Mouse (Mus musculus) T-helper 2 cell (primary cell): ENCODE measurements around the gene P4ha2.

ENCODE experiments used
- in situ Hi-C: fragments of 300-600 bp; cut with MboI, MseI; formaldehyde crosslinking; loops from one replicate; pipeline ENCODE4 v1.15.1; 2025; ENCODE audit warnings: high pct_unique_total_duplicates

P4ha2 gene

GRCm38 (mm10) chr11:54100045-54100691, at the start of gene P4ha2:
Gene P4ha2, plus strand, starts transcription at chr11:54100095.
- in situ Hi-C loops: no loop called here

DNA sequence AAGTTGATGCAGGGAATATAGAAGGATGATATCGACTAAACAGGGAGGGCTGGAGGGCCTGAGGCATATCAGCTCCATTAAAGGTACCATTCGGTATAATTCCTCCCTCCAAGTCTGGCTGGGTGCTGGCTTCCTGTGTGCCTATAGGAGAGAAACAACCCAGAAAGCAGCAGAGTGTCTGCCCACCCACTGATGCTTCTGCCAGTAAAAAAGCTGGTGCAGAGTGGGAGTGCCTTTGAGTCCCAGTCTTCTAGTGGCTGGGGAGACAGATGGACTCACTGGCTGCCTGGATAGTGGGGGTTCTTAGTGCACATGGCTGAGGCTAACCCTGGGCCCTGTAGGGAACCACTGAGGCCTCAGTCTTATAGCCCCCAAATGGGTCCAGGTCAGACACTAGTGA, 49.7 kb upstream of the P4ha2 start:
- in situ Hi-C loops: no loop called here

DNA sequence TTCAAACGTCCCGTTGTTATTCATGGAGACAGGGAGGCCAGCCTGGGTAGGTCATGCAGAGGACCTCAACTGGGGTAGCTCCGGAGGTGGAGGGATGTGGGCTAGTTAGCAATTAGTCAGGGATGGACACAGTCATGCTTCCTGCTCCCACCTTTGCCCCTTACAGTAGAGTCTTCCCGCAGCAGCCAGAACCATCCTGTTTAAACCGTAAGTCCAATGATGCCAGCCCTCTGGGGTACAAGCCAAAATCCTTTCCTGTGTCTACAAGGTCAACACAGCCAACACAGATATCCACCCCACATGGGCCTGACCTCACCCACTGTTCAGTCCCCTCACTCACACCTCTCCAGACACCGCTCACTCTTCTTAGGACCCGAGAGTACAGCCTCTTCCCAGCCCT, 48.7 kb upstream of the P4ha2 start:
- in situ Hi-C loops: no loop called here

GRCm38 (mm10) chr11:54052128-54052527, 47.8 kb upstream of the P4ha2 start:
- in situ Hi-C loops: no loop called here

DNA sequence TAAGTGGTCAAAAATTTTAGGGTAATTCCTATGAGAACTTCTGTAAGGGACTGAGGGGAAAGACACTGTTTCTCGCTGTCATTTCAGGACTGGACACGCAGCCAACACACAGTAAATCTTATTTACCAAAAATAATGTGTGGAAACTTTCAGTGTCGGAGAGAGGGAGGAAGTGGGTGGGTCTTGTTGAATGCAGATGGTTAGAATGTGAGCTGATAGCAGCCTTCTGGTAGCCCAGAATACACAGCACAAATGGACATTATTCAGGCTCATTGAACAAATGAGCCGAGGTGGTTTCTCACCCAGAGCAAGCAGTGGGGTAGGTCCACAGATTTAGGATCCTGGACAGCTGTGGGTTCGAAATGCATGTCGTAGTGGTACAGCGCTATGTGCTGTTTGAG, 46.8 kb upstream of the P4ha2 start:
- in situ Hi-C loops: no loop called here

DNA sequence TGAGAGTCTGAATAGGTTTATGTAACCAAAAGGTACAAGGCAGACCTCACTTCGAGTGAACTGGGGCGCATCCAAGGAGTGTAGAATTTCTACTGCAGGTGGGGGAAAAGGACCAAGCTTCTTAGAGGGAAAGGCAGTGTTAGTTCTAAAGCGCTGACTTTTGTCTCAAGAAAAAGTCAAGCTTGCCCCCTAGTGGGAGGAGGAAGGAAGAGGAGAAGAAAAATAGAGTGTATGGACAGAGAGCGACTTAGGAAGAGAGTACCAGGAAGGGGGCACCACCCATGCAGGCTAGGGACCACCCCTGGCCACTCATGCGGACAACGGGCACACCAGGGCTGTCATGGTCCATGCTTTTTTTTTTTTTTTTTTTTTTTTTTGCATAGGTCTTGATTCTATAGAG, 45.6 kb upstream of the P4ha2 start:
- in situ Hi-C loops: no loop called here

- in situ Hi-C loops: loop anchor here (5.0 kb wide), 1 partner anchor 54 kb away; no protein-coding TSS in a partner anchor
Observed at GRCm38 (mm10) chr11:54056132-54056531, 43.8 kb upstream of the P4ha2 start.

DNA sequence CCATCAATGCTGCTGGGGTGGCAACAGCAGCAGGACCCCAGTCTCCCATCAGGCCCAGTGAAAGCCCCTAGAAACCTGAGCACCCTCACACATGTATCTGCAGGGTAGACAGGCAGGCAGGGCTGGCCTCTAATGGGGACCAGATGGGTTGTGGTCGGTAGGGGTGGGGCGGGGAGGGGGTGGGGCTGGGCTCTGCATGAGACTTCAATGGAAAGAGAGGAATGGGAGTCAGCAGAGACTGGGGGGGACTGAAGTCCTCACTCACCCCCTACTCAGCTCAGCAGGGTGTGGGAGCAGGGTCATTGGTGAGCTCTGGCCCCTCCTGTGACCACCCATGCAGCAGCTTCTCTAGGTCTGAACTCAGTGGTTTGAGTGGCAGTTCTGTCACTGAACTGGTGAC, 42.5 kb upstream of the P4ha2 start:
- in situ Hi-C loops: loop anchor here (5.0 kb wide), 1 partner anchor 55 kb away; no protein-coding TSS in a partner anchor

GRCm38 (mm10) chr11:54058056-54058617, 41.8 kb upstream of the P4ha2 start:
- in situ Hi-C loops: loop anchor here (5.0 kb wide), 1 partner anchor 56 kb away; no protein-coding TSS in a partner anchor

GRCm38 (mm10) chr11:54058643-54059042, 41.3 kb upstream of the P4ha2 start:
- in situ Hi-C loops: loop anchor here (5.0 kb wide), 1 partner anchor 56 kb away; no protein-coding TSS in a partner anchor

- in situ Hi-C loops: loop anchor here (5.0 kb wide), 1 partner anchor 57 kb away; no protein-coding TSS in a partner anchor
Observed at GRCm38 (mm10) chr11:54059526-54059925, 40.4 kb upstream of the P4ha2 start.

GRCm38 (mm10) chr11:54060316-54060715, 39.6 kb upstream of the P4ha2 start:
- in situ Hi-C loops: no loop called here

- in situ Hi-C loops: no loop called here
Observed at GRCm38 (mm10) chr11:54062086-54062752, 37.7 kb upstream of the P4ha2 start.

DNA sequence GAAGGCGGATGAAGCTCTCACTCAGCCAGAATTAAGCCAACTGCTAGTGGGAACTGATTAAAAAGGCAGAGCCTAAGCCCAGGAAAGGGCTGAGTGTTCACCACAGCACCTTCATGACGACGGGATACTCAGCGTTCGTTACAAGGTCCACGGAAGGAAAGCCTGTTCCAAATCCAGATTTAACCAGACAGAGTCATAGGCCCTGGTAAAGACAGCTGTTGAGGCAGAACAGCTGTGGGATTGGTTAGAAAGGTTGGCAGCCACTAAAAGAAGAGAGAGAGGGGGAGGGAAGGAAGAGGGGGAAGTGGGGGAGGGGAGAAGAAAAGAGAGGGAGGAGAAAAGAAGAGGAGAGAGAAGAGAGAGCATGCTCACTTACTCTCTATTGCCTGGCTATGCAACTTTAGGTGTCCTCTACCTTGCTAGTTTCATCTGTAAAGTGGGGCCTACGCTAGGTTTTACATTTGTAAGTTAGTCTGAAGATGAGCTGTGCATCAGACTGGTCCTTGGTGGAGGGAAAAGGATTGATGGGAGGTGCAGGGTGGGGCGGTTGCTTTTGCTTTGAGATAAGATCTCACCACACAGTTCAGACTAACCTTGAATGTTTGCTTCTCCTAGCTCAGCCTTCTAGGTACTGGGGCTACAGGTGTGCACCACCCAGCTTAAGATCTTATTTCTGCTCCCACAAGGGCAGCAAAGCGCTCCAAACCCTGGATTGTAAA, 37.0 kb upstream of the P4ha2 start:
- in situ Hi-C loops: no loop called here

DNA sequence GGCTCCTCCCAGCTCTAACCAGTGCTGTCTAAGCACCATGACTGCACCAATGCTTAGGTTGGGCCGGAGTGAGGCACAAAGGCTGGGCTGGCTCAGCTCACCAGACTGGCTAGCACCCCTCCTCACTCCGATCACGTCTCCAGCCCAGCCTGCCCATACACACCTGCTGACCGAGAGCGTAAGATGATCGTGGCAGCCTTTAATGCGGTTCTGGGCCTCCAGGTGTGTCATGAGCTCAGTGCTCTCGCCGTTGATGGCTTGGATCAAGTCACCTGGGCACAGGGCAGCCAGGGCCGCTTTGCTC, 36.5 kb upstream of the P4ha2 start:
- in situ Hi-C loops: no loop called here

DNA sequence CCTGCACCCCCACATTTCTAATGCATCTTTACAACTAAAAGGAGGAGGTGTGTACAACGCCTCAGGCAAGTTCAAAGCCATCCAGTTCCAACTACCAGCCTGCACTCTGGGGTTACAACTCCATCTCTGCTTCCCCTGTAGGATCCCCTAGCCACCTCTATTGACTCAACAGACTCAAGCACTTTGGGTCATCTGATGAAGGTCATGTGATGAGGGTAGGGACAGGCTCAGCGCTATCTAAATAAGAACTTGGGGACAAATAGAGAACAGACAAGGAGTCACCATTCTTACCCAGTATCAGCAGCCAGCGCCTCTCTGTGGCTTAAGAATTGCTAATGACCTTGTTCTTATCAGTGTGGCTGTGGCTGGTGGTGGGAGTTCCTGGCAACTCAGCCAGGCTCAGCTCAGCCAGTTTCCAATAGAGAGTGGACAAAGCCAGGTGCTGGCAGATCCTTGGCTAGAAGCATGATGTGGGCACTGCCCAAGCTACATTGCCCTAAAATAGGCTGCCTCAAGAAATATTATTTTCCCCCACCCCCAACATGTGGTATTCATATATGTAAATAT, 35.4 kb upstream of the P4ha2 start:
- in situ Hi-C loops: no loop called here

- in situ Hi-C loops: no loop called here
Observed at GRCm38 (mm10) chr11:54065106-54065914, 34.6 kb upstream of the P4ha2 start.

GRCm38 (mm10) chr11:54065915-54066178, 34.0 kb upstream of the P4ha2 start:
- in situ Hi-C loops: no loop called here

DNA sequence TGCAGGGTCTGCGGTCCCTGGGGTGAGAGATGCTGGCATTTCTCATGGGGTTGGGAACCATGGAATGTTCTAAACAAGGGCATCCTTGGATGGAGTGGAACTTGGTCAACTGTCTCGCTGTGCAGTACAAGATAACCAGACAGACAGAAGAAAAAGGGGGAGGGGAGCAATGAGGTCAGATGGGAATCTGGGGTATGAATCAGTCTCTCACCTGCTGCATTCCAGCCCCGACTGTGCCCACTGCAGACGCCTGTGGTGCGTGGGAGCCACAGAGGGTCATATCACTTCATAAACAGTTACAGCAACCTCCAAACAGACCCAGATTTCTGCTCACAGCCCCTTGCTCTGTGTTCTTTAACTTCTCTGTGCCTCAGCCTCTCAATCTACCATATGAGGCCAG, 33.5 kb upstream of the P4ha2 start:
- in situ Hi-C loops: no loop called here

DNA sequence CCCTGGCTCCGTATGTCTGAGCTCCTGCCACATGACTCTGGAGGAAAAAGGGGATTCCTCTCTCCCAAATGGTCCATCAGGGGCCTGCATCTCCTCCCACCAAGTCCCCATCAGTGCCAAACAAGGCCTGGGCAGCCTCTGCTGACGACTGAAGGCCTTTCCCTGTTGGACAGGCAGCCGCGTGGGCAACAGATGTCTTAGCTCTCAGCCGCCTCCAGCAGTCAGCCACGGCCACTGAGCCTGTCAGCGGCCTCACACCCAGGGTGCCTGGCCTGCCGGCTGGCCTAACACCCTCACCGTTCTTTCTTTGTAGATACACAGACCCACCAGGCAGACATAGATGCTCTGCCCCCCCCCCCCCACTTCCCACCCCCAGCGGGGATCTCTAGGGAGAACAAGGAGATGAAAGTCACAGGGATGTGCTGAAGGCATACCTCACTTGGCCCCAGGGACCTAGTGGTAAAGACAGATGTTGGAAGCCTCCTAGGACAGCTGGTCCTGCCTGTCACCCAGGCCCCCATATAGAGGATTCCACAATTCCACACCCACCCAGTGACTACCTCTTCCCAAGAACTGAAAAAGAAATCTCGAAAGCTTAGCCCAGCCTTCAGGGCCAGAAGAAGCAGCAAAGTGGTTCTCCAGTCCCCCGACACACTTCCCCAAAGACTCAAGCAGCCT, 32.4 kb upstream of the P4ha2 start:
- in situ Hi-C loops: no loop called here

DNA sequence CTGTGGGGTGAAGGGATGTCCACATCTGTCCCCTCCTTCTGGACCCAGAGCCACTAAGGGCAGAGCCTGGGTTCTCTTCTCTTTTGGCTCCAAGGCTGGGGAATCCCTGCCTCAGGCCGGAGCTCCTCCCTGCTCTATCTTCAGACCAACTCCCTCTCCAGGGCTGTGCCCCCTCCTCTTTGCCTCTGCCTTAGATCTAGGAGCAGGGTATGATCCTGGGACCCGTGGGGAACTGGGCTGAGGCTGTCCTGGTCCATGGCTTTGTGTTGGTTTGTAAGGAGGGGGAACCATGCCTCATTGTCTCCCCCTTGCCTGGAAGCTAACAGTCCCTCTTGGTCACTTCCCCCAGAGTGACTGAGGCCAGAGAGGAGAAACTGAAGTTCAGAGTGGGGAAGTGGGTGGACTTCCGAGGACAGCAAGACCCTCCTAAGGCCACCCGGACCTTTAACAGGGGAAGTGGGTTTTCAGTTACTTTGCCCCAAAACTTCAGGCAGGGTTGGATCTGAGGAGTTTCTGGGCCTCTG, 31.8 kb upstream of the P4ha2 start:
- in situ Hi-C loops: no loop called here
